Mouse (Mus musculus) kidney, adult 2 months (tissue): ENCODE results near the gene Zfp473. TPM values are rescaled to one million over a fixed set of nuclear protein-coding genes. Genes with fewer than 3 reads are reported as not detected.
A peak's percentile ranks its signal among the peaks of the same experiment; 100 is the strongest.

Experiments used
- DNase-seq: peaks from one replicate; pipeline ENCODE4 v3.0.0; 2021
- H3K27ac ChIP-seq: fragments of 200-500 bp; 2 replicates; pipeline ENCODE4 v1.5.1; 2012; ENCODE audit warnings: low read depth, low read length, control low read depth, inconsistent platforms; ENCODE audit not compliant: insufficient read depth
- H3K27me3 ChIP-seq: fragments of 200-500 bp; replicated peaks from 2 replicates; pipeline ENCODE4 v1.6.1; 2012; ENCODE audit warnings: mild to moderate bottlenecking, moderate library complexity, low read length, inconsistent platforms; ENCODE audit not compliant: control insufficient read depth, insufficient read depth
- H3K36me3 ChIP-seq: fragments of 200-500 bp; 2 replicates; pipeline ENCODE4 v1.6.1; 2012; ENCODE audit warnings: mild to moderate bottlenecking, moderate library complexity, low read length, inconsistent platforms; ENCODE audit not compliant: control insufficient read depth, insufficient read depth
- H3K4me1 ChIP-seq: fragments of 200-500 bp; 2 replicates; pipeline ENCODE4 v1.6.1; 2011; ENCODE audit warnings: low read length; ENCODE audit not compliant: control insufficient read depth, insufficient read depth
- H3K4me3 ChIP-seq: fragments of 200-500 bp; 2 replicates; pipeline ENCODE4 v1.5.1; 2011; ENCODE audit warnings: mild to moderate bottlenecking, low read depth, low read length, control low read depth; ENCODE audit not compliant: insufficient read depth
- CTCF ChIP-seq: fragments of 200-500 bp; conservative IDR thresholded peaks from 2 replicates; pipeline ENCODE4 v1.5.1; 2011; ENCODE audit warnings: low read depth, mild to moderate bottlenecking, control low read depth, low read length, moderate library complexity, mixed read lengths; ENCODE audit not compliant: insufficient read depth, insufficient read length
- POLR2A ChIP-seq: fragments of 200-500 bp; IDR thresholded peaks from one replicate; pipeline ENCODE4 v1.6.1; 2011; ENCODE audit warnings: low read depth, low read length, control low read depth
- WGBS: fragments of 180-500 bp; shearing (Covaris S2); methylation state at CpG from one replicate; pipeline ENCODE4 v1.1.7; 2018; 5-methylcytosine and 5-hydroxymethylcytosine counted together
- polyA plus RNA-seq: library from polyadenylated mRNA; depleted of rRNA; stranded (reverse); fragments of >200 nt; gene quantifications from 2 replicates; pipeline ENCODE4 v1.2.3, GENCODE M21; 2012

Zfp473 gene
- polyA plus RNA-seq, 1 experiment: 0.09 TPM

DNA sequence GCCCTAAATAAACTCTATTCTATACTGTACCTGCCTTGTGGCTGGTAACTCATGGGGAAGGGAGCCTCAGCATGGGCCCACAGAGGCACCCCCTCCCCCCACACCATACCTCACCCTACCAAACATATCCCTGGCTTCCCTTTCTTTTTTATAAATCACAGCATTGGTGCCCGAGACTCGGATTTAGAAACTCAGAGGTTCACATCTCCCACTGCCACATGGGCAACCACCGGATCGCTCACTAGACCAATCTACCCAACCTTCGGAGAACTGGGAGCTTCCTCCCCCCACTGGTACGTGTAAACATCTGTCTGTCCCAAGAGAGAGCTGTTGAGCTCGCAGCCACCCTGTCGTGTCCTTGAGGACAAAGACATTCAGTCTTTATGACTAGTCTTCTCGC lies 6.6 kb downstream of the Zfp473 start:
- TF ChIP-seq POLR2A (no peak), CTCF (no peak)
- H3K27me3 ChIP-seq: no peaks in the 10 kb centered on the region
- H3K4me3 ChIP-seq: no peak overlapping the region
- DNase-seq: no peak
- peaks cover 5% of the 10 kb centered on the region; the same call in 1 of the 2 replicates for H3K4me1 ChIP-seq
- no peak overlapping the region for H3K27ac ChIP-seq
- WGBS: 55% methylated on average over 9 of the region's 9 CpGs
- H3K36me3 ChIP-seq: no peaks in the 10 kb centered on the region

GRCm38 (mm10) chr7:44741361-44741760 lies 9.5 kb downstream of the Zfp473 start:
- Histone ChIP-seq H3K36me3 (no peaks in the 10 kb centered on the region), H3K27me3 (no peaks in the 10 kb centered on the region), H3K27ac (no peak overlapping the region), H3K4me3 (no peak overlapping the region), H3K4me1 (no peaks in the 10 kb centered on the region)
- DNase-seq: no peak
- TF ChIP-seq CTCF (no peak), POLR2A (no peak)
- WGBS: 60% methylated on average over 8 of the region's 8 CpGs

GRCm38 (mm10) chr7:44733723-44734122 lies 17.1 kb downstream of the Zfp473 start:
- no peak overlapping the region for H3K27ac ChIP-seq
- TF ChIP-seq CTCF (no peak), POLR2A (no peak)
- H3K36me3 ChIP-seq: no peaks in the 10 kb centered on the region
- no peaks in the 10 kb centered on the region for H3K4me1 ChIP-seq
- no peaks in the 10 kb centered on the region for H3K27me3 ChIP-seq
- H3K4me3 ChIP-seq: no peak overlapping the region
- WGBS: 83% methylated on average over 9 of the region's 9 CpGs
- DNase-seq: no peak

DNA sequence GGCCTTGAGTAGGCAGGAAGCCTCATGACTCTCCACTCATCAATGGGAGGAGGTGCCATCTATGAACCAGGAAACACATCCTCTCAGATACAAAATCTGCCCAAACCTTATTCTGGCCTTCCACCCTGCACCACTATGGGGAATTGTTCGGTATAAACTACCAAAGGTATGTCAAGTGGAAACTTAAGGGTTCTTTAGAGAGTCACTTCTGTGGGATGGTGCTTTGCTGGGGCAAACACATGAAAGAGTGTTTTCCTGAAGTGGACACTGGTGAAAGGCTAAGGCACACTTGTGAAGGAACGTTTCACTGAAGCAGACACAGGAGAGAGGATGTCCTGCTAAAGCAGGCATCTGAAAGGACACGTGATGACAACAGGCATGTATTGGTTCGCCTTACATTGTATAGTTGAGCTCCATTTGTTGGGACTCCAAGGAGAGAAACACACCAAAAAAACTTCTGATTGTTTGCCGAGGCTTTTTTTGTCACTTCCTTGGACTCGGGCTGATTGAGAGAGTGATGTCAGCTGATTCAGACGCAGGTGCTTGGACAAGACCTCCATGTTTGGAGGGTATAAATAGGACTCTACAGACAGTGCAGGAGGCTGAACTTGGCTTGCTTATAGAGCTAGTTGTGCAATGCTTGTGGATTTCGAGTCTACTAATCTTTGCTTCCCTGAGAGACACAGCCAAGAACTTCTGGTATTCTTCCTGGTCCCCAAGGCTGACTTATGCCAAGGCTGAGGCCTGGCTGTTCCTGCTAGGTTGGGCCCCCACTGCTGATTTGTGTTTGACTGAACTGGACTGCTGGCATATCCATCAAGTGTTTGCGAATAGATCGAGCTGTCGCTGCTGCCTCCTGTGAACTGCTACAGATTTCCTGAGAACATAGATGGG lies 22.5 kb downstream of the Zfp473 start:
- WGBS: 88% methylated on average over 11 of the region's 11 CpGs
- no peak for DNase-seq
- Histone ChIP-seq H3K36me3 (no peaks in the 10 kb centered on the region), H3K27me3 (no peaks in the 10 kb centered on the region), H3K27ac (no peak overlapping the region), H3K4me3 (no peak overlapping the region), H3K4me1 (no peaks in the 10 kb centered on the region)
- TF ChIP-seq POLR2A (no peak), CTCF (no peak)

GRCm38 (mm10) chr7:44727151-44727550 lies 23.7 kb downstream of the Zfp473 start:
- H3K36me3 ChIP-seq: no peaks in the 10 kb centered on the region
- H3K27me3 ChIP-seq: no peaks in the 10 kb centered on the region
- no peak for DNase-seq
- no peak overlapping the region for H3K4me3 ChIP-seq
- H3K27ac ChIP-seq: no peak overlapping the region
- WGBS: 68% methylated on average over 5 of the region's 5 CpGs
- no peak for TF ChIP-seq CTCF
- no peak for TF ChIP-seq POLR2A
- no peaks in the 10 kb centered on the region for H3K4me1 ChIP-seq

DNA sequence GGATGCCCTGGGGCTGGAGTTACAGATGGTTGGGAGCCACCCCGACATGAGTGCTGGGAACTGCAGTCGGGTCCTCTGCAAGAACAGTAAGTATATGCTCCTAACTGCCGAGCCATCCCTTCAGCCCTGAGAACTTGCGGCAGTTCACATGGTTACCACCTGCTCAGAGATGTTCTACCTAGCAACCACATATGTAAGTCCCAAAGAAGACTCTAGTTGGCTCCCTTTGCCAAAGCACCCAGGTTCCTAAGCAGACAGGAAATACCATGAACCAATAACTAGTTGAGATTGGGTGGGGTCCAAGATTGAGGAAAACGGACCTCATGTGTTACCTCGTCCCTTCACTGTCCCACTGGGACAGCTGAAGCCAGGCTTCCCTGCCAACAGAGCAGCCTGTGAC lies 24.5 kb downstream of the Zfp473 start:
- WGBS: 57% methylated on average over 6 of the region's 6 CpGs
- Histone ChIP-seq H3K4me1 (no peaks in the 10 kb centered on the region), H3K36me3 (no peaks in the 10 kb centered on the region), H3K27me3 (no peaks in the 10 kb centered on the region), H3K4me3 (no peak overlapping the region), H3K27ac (no peak overlapping the region)
- DNase-seq: no peak
- TF ChIP-seq POLR2A (no peak), CTCF (no peak)

GRCm38 (mm10) chr7:44724316-44724715 lies 26.5 kb downstream of the Zfp473 start:
- no peaks in the 10 kb centered on the region for H3K4me1 ChIP-seq
- TF ChIP-seq CTCF (peak; percentile 44), POLR2A (no peak)
- 15% methylated on average over 7 of the region's 7 CpGs for WGBS

More at GRCm38 (mm10) chr7:44724316-44724715, 26.5 kb downstream of the Zfp473 start:
- H3K4me3 ChIP-seq: no peak overlapping the region
- H3K27me3 ChIP-seq: no peaks in the 10 kb centered on the region
- no peaks in the 10 kb centered on the region for H3K36me3 ChIP-seq
- no peak overlapping the region for H3K27ac ChIP-seq
- no peak for DNase-seq
